Mouse (Mus musculus): ENCODE results near the gene Brd1.
A peak's percentile ranks its signal among the peaks of the same experiment; 100 is the strongest.

Brd1 gene

DNA sequence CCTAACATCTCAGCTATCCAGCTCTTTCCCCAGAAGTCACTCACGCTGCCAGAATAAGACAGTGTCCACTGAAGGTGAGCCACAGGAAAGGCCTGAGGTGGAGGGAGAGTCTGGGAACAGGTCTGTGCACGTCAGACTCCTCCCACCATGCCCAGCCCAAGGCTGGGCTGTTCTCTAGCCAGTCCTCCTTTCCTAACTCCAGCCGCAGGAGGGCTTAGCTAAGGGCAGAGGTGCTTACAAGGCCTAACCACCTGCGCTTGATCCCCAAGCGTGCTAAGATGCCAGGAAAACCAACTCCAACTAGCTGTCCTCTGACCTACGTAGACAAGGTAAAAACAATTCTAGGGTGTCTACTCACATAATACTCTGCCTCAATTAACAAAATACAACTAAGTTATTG lies 27.7 kb downstream of the Brd1 start:
- no peak for TF ChIP-seq CTCF (conservative IDR thresholded peaks at IDR 0.05; ENCODE audit: low read length)
- no peak for TF ChIP-seq NANOG (IDR thresholded peaks at IDR 0.05; ENCODE audit: borderline replicate concordance, low read length)
- TF ChIP-seq POU5F1 (IDR thresholded peaks at IDR 0.05; ENCODE audit: borderline replicate concordance, low read length) = no peak
- Histone ChIP-seq H3K36me3 (ENCODE audit: insufficient read depth, low read length) (peaks cover 81% of the 10 kb centered on the region), H3K4me3 (replicated peaks; ENCODE audit: low read length) (peak overlapping the region; percentile 81), H3K9me3 (ENCODE audit: low read length) (no peaks in the 10 kb centered on the region), H3K27me3 (ENCODE audit: insufficient read depth, low read length) (no peaks in the 10 kb centered on the region), H3K4me1 (replicated peaks; ENCODE audit: low read depth, low read length) (peaks cover 85% of the 10 kb centered on the region)

DNA sequence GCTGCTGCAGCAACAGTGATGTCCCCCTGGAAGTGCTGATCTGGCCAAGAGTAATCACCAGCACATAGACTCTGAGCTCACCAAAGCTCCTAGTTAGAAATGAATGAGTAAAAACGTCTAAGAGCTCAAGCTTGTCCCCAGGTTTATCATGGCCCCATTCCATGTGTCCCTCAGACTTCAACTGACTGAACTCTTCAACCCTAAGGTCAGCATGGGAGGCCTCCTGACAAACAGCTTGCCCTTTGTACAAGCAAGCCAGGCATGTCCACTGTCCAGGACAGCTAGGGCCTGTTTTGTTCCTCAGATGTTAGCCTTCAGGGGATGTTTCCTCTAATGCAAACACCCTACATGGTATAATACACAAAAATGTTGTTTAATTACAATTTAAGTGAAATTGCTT lies 29.7 kb downstream of the Brd1 start:
- TF ChIP-seq CTCF (conservative IDR thresholded peaks at IDR 0.05; ENCODE audit: low read length) = no peak
- TF ChIP-seq POU5F1 (IDR thresholded peaks at IDR 0.05; ENCODE audit: borderline replicate concordance, low read length) = no peak
- TF ChIP-seq NANOG (IDR thresholded peaks at IDR 0.05; ENCODE audit: borderline replicate concordance, low read length) = no peak
- no peaks in the 10 kb centered on the region for H3K27me3 ChIP-seq (ENCODE audit: insufficient read depth, low read length)

DNA sequence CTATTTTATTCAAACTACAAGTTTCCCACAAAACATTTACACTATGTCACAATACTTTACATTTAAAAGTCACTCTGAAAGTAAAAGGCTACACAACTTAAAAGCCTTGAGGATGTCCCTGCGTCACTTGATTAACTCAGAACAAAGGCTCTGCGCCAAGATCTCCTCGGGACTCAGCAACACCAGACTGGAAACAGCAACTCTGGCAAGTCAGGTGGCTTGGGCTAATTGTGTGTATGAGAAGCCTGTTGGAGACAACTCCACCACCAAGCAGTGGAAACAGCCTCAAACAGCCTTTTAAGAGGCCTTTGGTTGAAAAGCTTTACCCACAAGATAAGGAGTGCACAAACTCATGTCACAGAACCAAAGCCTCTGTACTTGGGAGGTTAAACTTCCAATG lies 31.5 kb downstream of the Brd1 start:
- Histone ChIP-seq H3K36me3 (ENCODE audit: insufficient read depth, low read length) (peaks cover 94% of the 10 kb centered on the region), H3K27me3 (ENCODE audit: insufficient read depth, low read length) (no peaks in the 10 kb centered on the region), H3K4me3 (replicated peaks; ENCODE audit: low read length) (0 out of 2 replicates have a peak overlapping the region, but pooled peaks have one; percentile 20), H3K9me3 (ENCODE audit: low read length) (no peaks in the 10 kb centered on the region), H3K4me1 (replicated peaks; ENCODE audit: low read depth, low read length) (peaks cover 91% of the 10 kb centered on the region)
- TF ChIP-seq NANOG (IDR thresholded peaks at IDR 0.05; ENCODE audit: borderline replicate concordance, low read length) = no peak
- TF ChIP-seq CTCF (conservative IDR thresholded peaks at IDR 0.05; ENCODE audit: low read length) = no peak
- TF ChIP-seq POU5F1 (IDR thresholded peaks at IDR 0.05; ENCODE audit: borderline replicate concordance, low read length) = no peak

More for the DNA sequence above, 29.7 kb downstream of the Brd1 start:
- Histone ChIP-seq H3K36me3 (ENCODE audit: insufficient read depth, low read length) (peaks cover 80% of the 10 kb centered on the region), H3K4me3 (replicated peaks; ENCODE audit: low read length) (no peak overlapping the region), H3K9me3 (ENCODE audit: low read length) (no peaks in the 10 kb centered on the region), H3K4me1 (replicated peaks; ENCODE audit: low read depth, low read length) (peaks cover 85% of the 10 kb centered on the region)

DNA sequence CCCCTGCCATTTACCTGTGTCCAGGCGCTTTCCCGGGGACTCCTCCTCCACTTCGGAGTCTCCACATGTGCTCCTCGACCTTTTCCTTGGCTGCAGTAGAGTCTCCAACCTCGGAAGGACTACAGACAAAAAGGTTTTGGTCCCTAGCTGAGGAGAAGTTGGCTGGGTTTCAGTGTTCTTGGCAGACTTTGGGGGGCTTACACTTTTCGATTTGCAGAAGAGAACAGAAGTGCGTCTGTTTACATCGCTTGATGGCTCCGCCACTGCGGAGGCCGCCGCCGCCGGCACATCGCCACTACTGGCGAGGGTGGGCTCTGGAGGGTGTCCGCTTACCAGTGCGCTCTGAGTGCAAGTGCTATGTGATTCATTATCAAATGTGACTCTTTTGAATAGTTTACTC lies 33.3 kb downstream of the Brd1 start:
- Histone ChIP-seq H3K9me3 (ENCODE audit: low read length) (no peaks in the 10 kb centered on the region), H3K36me3 (ENCODE audit: insufficient read depth, low read length) (peaks cover 99% of the 10 kb centered on the region), H3K27me3 (ENCODE audit: insufficient read depth, low read length) (no peaks in the 10 kb centered on the region), H3K4me3 (replicated peaks; ENCODE audit: low read length) (peak overlapping the region; percentile 39), H3K4me1 (replicated peaks; ENCODE audit: low read depth, low read length) (peaks cover 86% of the 10 kb centered on the region)
- TF ChIP-seq CTCF (conservative IDR thresholded peaks at IDR 0.05; ENCODE audit: low read length) (no peak), NANOG (IDR thresholded peaks at IDR 0.05; ENCODE audit: borderline replicate concordance, low read length) (no peak), POU5F1 (IDR thresholded peaks at IDR 0.05; ENCODE audit: borderline replicate concordance, low read length) (no peak)

DNA sequence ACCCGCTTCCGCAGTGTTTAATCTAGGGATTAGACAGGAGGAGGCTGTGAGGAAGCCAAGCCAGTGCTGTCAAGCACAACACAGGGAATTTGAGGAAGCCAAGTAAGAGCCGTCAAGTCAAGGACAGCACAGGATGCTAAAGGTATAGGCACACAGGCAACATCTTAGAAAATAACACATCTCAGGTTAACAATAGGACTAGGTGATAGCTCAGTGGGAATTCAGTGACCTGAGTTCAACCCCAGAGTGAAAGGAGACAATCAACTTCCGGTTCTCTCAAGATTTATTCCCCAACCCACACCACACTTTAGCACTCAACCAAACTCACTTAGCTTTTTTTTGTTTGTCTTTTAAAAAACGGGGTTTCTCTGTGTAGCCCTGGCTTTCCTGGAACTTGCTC lies 34.5 kb downstream of the Brd1 start:
- no peak for TF ChIP-seq POU5F1 (IDR thresholded peaks at IDR 0.05; ENCODE audit: borderline replicate concordance, low read length)
- TF ChIP-seq NANOG (IDR thresholded peaks at IDR 0.05; ENCODE audit: borderline replicate concordance, low read length) = peak; percentile 63; the same call in 1 of the 2 replicates
- TF ChIP-seq CTCF (conservative IDR thresholded peaks at IDR 0.05; ENCODE audit: low read length) = no peak
- Histone ChIP-seq H3K36me3 (ENCODE audit: insufficient read depth, low read length) (peaks cover 99% of the 10 kb centered on the region), H3K9me3 (ENCODE audit: low read length) (no peaks in the 10 kb centered on the region), H3K4me3 (replicated peaks; ENCODE audit: low read length) (no peak overlapping the region), H3K4me1 (replicated peaks; ENCODE audit: low read depth, low read length) (peaks cover 87% of the 10 kb centered on the region), H3K27me3 (ENCODE audit: insufficient read depth, low read length) (no peaks in the 10 kb centered on the region)

DNA sequence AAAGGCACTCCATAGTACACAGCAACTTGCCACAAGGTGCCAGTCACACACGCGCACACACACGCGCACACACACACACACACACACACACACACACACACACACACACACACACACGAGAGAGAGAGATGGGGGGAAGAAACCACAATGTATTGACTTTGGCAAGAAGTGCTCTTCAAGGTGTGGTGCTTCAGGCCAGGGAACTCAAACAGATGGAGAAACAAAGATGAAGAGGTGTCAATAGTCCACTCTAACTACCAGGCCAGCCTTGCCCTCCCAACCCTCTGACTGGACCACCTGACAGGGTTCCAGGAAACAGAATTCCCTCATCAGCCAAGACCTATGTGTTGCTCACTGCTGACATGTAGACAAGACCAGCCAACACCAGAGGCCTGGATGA lies 36.4 kb downstream of the Brd1 start:
- no peaks in the 10 kb centered on the region for H3K9me3 ChIP-seq (ENCODE audit: low read length)
- TF ChIP-seq NANOG (IDR thresholded peaks at IDR 0.05; ENCODE audit: borderline replicate concordance, low read length) (no peak), POU5F1 (IDR thresholded peaks at IDR 0.05; ENCODE audit: borderline replicate concordance, low read length) (no peak)
- H3K4me1 ChIP-seq (replicated peaks; ENCODE audit: low read depth, low read length) = peaks cover 88% of the 10 kb centered on the region
- peaks cover 99% of the 10 kb centered on the region for H3K36me3 ChIP-seq (ENCODE audit: insufficient read depth, low read length)
- H3K4me3 ChIP-seq (replicated peaks; ENCODE audit: low read length) = no peak overlapping the region
- no peaks in the 10 kb centered on the region for H3K27me3 ChIP-seq (ENCODE audit: insufficient read depth, low read length)

DNA sequence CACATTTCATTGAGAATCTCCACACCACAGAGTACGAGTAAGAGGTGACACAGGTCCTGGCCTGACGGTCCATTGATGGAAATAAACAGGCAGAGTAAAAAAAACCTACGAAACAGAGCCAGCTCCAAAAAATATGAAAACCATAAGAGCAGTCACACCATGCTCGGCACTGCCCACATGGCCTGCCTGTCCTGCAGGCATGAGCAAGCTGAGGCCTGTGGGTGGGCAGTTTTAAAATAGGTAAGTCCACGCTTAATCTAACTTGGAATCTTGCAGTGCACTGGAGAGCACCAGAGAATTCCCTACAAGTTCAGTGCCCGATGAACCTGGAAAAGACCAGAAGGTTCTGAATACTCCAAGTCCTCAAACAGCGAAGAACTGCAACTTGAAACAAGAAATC lies 38.0 kb downstream of the Brd1 start:
- H3K36me3 ChIP-seq (ENCODE audit: insufficient read depth, low read length) = peaks cover 99% of the 10 kb centered on the region
- H3K4me1 ChIP-seq (replicated peaks; ENCODE audit: low read depth, low read length) = peaks cover 88% of the 10 kb centered on the region
- no peak overlapping the region for H3K4me3 ChIP-seq (replicated peaks; ENCODE audit: low read length)
- no peak for TF ChIP-seq CTCF (conservative IDR thresholded peaks at IDR 0.05; ENCODE audit: low read length)
- no peak for TF ChIP-seq NANOG (IDR thresholded peaks at IDR 0.05; ENCODE audit: borderline replicate concordance, low read length)
- TF ChIP-seq POU5F1 (IDR thresholded peaks at IDR 0.05; ENCODE audit: borderline replicate concordance, low read length) = no peak
- no peaks in the 10 kb centered on the region for H3K9me3 ChIP-seq (ENCODE audit: low read length)
- no peaks in the 10 kb centered on the region for H3K27me3 ChIP-seq (ENCODE audit: insufficient read depth, low read length)

DNA sequence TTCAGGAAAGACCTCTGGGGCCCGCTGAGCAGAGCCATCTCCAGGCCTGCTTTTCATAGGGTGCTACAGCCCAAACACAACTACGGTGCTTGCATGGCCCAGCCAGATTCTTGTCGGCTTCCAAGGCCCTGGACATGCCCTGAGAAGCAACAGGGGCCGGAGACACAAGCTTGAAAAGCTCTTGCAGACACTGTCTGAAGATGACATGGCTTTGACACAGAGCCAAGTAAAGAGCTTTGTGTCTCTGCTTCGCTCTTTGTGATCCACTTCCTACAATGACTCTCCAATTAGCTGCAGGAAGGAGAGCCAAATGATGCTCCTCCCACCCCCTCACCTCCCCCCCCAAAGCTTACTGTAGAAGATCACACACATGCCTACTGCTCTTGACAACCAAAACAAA lies 40.0 kb downstream of the Brd1 start:
- H3K36me3 ChIP-seq (ENCODE audit: insufficient read depth, low read length) = peaks cover 100% of the 10 kb centered on the region
- no peaks in the 10 kb centered on the region for H3K27me3 ChIP-seq (ENCODE audit: insufficient read depth, low read length)
- TF ChIP-seq CTCF (conservative IDR thresholded peaks at IDR 0.05; ENCODE audit: low read length) (no peak), NANOG (IDR thresholded peaks at IDR 0.05; ENCODE audit: borderline replicate concordance, low read length) (no peak), POU5F1 (IDR thresholded peaks at IDR 0.05; ENCODE audit: borderline replicate concordance, low read length) (no peak)
- no peak overlapping the region for H3K4me3 ChIP-seq (replicated peaks; ENCODE audit: low read length)
- no peaks in the 10 kb centered on the region for H3K9me3 ChIP-seq (ENCODE audit: low read length)
- peaks cover 86% of the 10 kb centered on the region for H3K4me1 ChIP-seq (replicated peaks; ENCODE audit: low read depth, low read length)

DNA sequence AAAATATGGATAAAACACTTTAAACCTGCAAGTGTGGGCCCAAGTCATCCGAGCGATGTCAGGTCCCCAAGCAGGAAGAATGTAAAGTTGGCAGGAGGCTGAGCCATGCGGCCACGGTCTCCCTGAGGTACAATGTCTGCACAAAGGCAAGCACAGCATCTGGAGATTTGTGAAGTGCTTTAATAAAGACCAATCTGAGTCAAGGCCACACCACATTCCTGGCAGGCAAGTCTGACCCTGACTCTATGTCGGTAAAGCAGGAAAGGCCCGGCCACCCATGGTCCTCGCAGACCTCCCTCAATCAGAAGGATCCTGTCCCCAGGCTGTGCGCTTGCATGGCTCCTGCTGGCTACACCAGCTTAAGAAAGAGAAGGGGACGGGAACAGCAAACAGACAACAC lies 41.3 kb downstream of the Brd1 start:
- Histone ChIP-seq H3K4me1 (replicated peaks; ENCODE audit: low read depth, low read length) (peaks cover 89% of the 10 kb centered on the region), H3K9me3 (ENCODE audit: low read length) (no peaks in the 10 kb centered on the region), H3K36me3 (ENCODE audit: insufficient read depth, low read length) (peaks cover 100% of the 10 kb centered on the region), H3K27me3 (ENCODE audit: insufficient read depth, low read length) (no peaks in the 10 kb centered on the region), H3K4me3 (replicated peaks; ENCODE audit: low read length) (no peak overlapping the region)
- TF ChIP-seq CTCF (conservative IDR thresholded peaks at IDR 0.05; ENCODE audit: low read length) = no peak
- no peak for TF ChIP-seq NANOG (IDR thresholded peaks at IDR 0.05; ENCODE audit: borderline replicate concordance, low read length)
- TF ChIP-seq POU5F1 (IDR thresholded peaks at IDR 0.05; ENCODE audit: borderline replicate concordance, low read length) = no peak
